Mouse (Mus musculus): Measurements from ENCODE around the gene Ubfd1. TPM values are rescaled to one million over a fixed set of nuclear protein-coding genes. Genes with fewer than 3 reads are reported as not detected.
"Not testable (repeated sequence)": the region's sequence is repeated elsewhere in the genome, so short reads cannot be mapped to it uniquely, and the experiment has no call there.

The Ubfd1 gene
- polyA plus RNA-seq, 1 experiment, result 19.6 TPM

DNA sequence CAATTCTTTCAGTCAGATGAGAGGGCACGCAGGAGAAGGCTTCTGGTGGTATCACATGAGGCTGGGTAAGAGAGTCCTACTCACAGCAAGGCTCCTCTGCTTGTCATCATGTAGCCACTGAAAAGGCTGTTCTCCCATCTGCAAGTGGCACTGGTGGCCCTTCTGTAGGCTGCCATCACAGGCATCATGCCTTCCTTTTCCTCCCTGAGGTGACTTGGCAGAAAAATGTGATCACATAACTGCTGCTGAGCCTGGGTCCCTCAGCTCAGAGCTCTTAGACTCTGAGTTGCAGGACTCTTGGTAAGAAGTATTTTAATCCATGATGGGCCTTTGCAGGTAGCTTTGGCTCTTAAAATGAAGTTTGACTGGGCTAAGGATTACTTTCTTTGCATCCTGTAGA lies 14.1 kb downstream of the Ubfd1 start:
- Histone ChIP-seq H3K27ac (ENCODE audit: insufficient read depth, low read depth, low read length) (no peak overlapping the region), H3K36me3 (ENCODE audit: control insufficient read depth, insufficient read depth, low read length) (no peaks in the 10 kb centered on the region; the same call in none of the 2 replicates), H3K4me1 (ENCODE audit: control insufficient read depth, insufficient read depth, low read length) (no peaks in the 10 kb centered on the region), H3K4me3 (ENCODE audit: insufficient read depth, low read depth, low read length) (no peak overlapping the region), H3K27me3 (replicated peaks; ENCODE audit: control insufficient read depth, insufficient read depth, low read length) (no peaks in the 10 kb centered on the region)
- no peak for DNase-seq
- 94% methylated on average over 1 of the region's 1 CpGs for WGBS
- no peak for TF ChIP-seq POLR2A (IDR thresholded peaks at IDR 0.05; ENCODE audit: low read depth, low read length)
- no peak for TF ChIP-seq CTCF (conservative IDR thresholded peaks at IDR 0.05; ENCODE audit: insufficient read depth, insufficient read length, low read depth, low read length)

DNA sequence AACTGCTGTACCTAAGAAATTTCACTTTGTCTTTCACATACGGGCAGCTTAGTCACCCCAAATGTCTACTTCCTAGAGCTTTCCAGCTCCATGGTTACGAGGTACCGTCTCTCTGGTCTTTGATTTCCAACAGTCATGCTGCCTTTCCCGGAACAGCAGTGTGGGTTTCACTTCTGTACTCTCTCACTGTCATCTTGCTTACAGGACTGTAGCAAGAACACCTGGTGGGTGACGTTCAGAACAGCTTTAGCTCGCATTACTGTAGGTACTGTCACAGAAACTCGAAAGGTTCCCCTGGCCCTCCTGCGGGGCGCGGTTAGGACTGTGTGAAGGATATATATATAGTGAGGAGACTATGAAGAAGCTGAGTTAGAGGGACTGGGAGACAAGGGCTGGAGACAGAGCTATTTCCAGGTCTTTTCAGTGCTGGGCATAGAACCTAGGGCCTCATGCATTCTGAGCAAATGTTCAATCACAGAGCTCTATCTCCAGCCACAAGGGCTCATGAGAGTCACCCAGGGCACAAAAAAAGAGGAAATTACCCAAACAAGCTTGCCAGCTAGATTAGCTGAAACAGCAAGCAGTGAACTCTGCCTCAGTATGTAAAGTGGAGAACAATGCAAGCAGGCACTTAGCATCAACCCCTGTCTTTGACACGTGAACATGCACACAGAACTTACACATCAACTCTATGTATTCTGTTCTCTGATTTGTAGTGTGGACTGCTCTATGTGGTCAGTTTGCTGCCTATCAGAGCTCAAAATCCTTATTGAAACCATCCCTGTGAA lies 20.4 kb downstream of the Ubfd1 start:
- 84% methylated on average over 11 of the region's 11 CpGs for WGBS
- no peak overlapping the region for H3K27ac ChIP-seq (ENCODE audit: insufficient read depth, low read depth, low read length)
- no peak for DNase-seq
- peaks cover 17% of the 10 kb centered on the region for H3K36me3 ChIP-seq (ENCODE audit: control insufficient read depth, insufficient read depth, low read length)
- H3K4me1 ChIP-seq (ENCODE audit: control insufficient read depth, insufficient read depth, low read length), result no peaks in the 10 kb centered on the region
- no peaks in the 10 kb centered on the region for H3K27me3 ChIP-seq (replicated peaks; ENCODE audit: control insufficient read depth, insufficient read depth, low read length)
- no peak overlapping the region for H3K4me3 ChIP-seq (ENCODE audit: insufficient read depth, low read depth, low read length)
- TF ChIP-seq CTCF (conservative IDR thresholded peaks at IDR 0.05; ENCODE audit: insufficient read depth, insufficient read length, low read depth, low read length), result no peak
- TF ChIP-seq POLR2A (IDR thresholded peaks at IDR 0.05; ENCODE audit: low read depth, low read length), result no peak

DNA sequence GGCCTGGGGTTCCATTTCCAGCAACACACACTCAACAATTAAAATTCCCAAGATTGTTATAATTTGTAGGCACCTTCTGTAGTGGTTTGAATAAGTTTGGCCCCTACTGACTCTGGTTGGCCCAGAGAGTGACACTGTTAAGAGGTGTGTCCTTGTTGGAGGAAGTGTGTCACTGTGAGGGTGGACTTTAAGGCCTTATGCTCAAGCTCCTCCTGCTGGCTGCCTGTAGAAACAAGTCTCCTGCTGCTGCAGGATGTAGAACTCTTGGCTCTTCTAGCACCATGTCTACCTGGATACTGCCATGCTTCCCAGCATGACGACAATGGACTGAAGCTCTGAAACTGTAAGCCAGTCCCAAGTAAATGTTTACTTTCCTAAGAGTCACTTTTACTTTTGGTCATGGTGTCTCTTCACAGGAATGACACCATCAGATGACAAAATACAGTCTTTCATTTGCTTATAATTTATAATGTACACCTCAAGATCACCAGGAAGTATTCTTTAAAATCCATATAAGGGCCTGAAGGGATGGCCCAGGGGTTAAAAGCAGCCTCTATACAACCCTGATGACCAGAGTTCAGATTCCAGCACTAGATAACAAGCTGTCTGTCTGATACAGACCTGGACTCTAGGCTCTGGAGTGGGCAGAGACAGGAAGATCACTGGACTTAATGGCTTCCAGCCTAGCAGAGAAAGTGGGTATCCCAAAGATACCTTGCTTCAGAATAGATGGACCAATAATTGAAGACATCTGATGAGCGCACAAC lies 27.8 kb downstream of the Ubfd1 start:
- H3K27ac ChIP-seq (ENCODE audit: insufficient read depth, low read depth, low read length), result no peak overlapping the region

DNA sequence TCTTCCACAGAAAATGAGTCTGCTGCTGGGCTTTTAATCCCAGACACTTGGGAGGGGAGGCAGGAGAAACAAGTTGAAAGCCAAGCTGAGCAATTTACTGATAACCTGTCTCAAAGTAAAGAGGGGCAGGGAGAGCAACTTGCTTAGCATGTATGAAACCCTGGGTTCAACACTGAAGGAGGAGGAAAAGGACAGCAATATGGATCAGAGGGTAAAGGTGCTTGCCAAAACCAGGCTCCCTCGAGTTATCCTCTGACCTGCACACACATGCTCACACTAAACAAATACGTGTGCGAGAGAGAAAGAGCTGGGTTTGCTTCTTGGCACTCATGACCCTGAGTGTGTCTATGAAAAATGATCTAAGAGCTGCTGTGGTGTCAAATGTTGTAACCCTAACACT lies 31.0 kb downstream of the Ubfd1 start:
- no peak overlapping the region for H3K27ac ChIP-seq (ENCODE audit: insufficient read depth, low read depth, low read length)
- DNase-seq, result no peak

More for the DNA sequence above, 27.8 kb downstream of the Ubfd1 start:
- TF ChIP-seq POLR2A (IDR thresholded peaks at IDR 0.05; ENCODE audit: low read depth, low read length), result no peak
- TF ChIP-seq CTCF (conservative IDR thresholded peaks at IDR 0.05; ENCODE audit: insufficient read depth, insufficient read length, low read depth, low read length), result peak; percentile 31; the same call in 1 of the 2 replicates
- Histone ChIP-seq H3K36me3 (ENCODE audit: control insufficient read depth, insufficient read depth, low read length) (peaks cover 11% of the 10 kb centered on the region), H3K4me1 (ENCODE audit: control insufficient read depth, insufficient read depth, low read length) (peaks cover 3% of the 10 kb centered on the region; the same call in 1 of the 2 replicates), H3K4me3 (ENCODE audit: insufficient read depth, low read depth, low read length) (no peak overlapping the region), H3K27me3 (replicated peaks; ENCODE audit: control insufficient read depth, insufficient read depth, low read length) (no peaks in the 10 kb centered on the region)
- peak; percentile 14 for DNase-seq
- WGBS, result 90% methylated on average over 2 of the region's 2 CpGs

DNA sequence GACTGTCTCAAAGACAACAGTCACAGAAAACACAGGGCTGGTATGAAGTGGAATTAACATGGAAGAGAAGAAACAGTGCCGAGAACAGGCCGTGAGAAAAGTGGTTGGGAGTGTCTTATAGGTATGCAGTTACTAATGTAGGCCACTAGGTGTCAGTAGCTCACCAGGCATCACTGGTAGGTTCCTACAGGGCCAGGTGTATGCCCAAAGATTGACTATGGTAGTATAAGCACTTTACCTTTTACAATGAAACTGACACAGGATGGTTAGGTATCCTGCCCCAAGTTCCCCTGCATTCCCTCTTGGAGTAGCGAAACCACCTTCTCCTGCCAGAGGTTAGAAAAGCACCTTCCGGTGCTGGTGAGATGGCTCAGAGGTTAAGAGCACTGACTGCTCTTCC lies 32.2 kb downstream of the Ubfd1 start:
- Histone ChIP-seq H3K4me3 (ENCODE audit: insufficient read depth, low read depth, low read length) (no peak overlapping the region), H3K27ac (ENCODE audit: insufficient read depth, low read depth, low read length) (no peak overlapping the region), H3K36me3 (ENCODE audit: control insufficient read depth, insufficient read depth, low read length) (peaks cover 3% of the 10 kb centered on the region; the same call in 1 of the 2 replicates), H3K27me3 (replicated peaks; ENCODE audit: control insufficient read depth, insufficient read depth, low read length) (no peaks in the 10 kb centered on the region), H3K4me1 (ENCODE audit: control insufficient read depth, insufficient read depth, low read length) (peaks cover 7% of the 10 kb centered on the region; the same call in 1 of the 2 replicates)
- WGBS, result 40% methylated on average over 4 of the region's 4 CpGs
- peak; percentile 69 for DNase-seq
- TF ChIP-seq POLR2A (IDR thresholded peaks at IDR 0.05; ENCODE audit: low read depth, low read length), result no peak
- TF ChIP-seq CTCF (conservative IDR thresholded peaks at IDR 0.05; ENCODE audit: insufficient read depth, insufficient read length, low read depth, low read length), result peak; percentile 88

More for the DNA sequence above, 31.0 kb downstream of the Ubfd1 start:
- Histone ChIP-seq H3K4me3 (ENCODE audit: insufficient read depth, low read depth, low read length) (no peak overlapping the region), H3K27me3 (replicated peaks; ENCODE audit: control insufficient read depth, insufficient read depth, low read length) (no peaks in the 10 kb centered on the region), H3K4me1 (ENCODE audit: control insufficient read depth, insufficient read depth, low read length) (peaks cover 7% of the 10 kb centered on the region; the same call in 1 of the 2 replicates), H3K36me3 (ENCODE audit: control insufficient read depth, insufficient read depth, low read length) (peaks cover 4% of the 10 kb centered on the region; the same call in 1 of the 2 replicates)
- no peak for TF ChIP-seq CTCF (conservative IDR thresholded peaks at IDR 0.05; ENCODE audit: insufficient read depth, insufficient read length, low read depth, low read length)
- TF ChIP-seq POLR2A (IDR thresholded peaks at IDR 0.05; ENCODE audit: low read depth, low read length), result no peak
- WGBS, result 84% methylated on average over 3 of the region's 3 CpGs

DNA sequence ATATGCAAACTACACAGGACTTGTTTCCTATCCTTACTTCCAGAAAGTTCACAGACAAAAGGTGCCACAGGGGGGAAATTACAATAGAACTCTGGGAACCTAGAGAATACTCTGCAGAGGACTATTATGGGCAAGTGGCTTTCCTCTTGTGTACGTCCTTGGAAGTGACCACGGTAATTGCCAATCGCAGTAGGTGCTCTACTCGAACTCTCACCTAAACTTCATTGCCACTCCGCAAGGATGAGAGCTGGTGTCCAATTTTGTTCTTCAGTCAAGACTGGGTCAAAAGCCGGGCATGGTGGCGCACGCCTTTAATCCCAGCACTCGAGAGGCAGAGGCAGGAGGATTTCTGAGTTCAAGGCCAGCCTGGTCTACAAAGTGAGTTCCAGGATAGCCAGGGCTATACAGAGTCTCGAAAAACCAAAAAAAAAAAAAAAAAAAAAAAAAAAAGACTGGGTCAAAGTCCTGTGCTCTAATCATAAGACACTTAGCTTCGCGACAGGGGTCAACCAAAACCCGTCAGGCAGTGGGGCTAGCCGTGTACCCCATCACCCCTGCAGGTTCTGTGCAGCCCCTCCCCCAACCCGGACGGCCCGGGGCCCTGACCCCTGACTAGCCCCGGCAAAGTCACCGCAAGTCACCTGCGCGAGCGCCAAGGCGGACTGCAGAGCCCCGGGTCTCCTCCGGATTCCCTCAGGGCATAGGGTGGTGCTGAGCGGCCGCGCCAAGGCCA lies 34.2 kb downstream of the Ubfd1 start:
- not testable (repeated sequence) for H3K4me1 ChIP-seq (ENCODE audit: control insufficient read depth, insufficient read depth, low read length); H3K27me3 ChIP-seq (replicated peaks; ENCODE audit: control insufficient read depth, insufficient read depth, low read length); H3K36me3 ChIP-seq (ENCODE audit: control insufficient read depth, insufficient read depth, low read length)
- H3K27ac ChIP-seq (ENCODE audit: insufficient read depth, low read depth, low read length), result peak overlapping the region; percentile 88
- H3K4me3 ChIP-seq (ENCODE audit: insufficient read depth, low read depth, low read length), result peak overlapping the region; percentile 86
- WGBS, result 3% methylated on average over 28 of the region's 28 CpGs
- peak; percentile 18 for DNase-seq

Data from kidney, adult 2 months (tissue).